Mouse (Mus musculus): Measurements from ENCODE around the gene Pax1. TPM values are rescaled to one million over a fixed set of nuclear protein-coding genes. Genes with fewer than 3 reads are reported as not detected.

Pax1 gene
- total RNA-seq, 2 experiments from 2014 or later, result 1.1 TPM; not detected in 1

DNA sequence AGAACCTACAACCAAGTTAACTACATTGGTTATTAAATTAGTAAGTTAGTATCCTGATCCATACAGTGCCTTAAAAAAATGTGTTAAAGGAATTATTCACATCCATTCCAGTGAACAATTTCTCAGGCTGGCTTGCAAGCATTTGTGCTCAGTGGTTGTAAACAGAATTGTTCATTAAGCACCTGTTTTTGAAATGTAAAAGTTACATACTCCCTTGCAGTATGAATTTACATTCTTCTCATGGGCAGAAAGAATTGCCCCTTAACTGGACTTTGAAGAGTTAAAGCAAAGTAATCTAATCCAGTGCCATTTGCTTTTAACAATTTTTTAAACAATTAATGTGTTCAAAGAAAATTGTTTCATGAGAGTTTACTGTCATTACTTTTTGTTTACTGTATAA, 9.6 kb downstream of the Pax1 start:
- no peak for DNase-seq
- intact Hi-C loops (cut with DNase I), result no loop called here

DNA sequence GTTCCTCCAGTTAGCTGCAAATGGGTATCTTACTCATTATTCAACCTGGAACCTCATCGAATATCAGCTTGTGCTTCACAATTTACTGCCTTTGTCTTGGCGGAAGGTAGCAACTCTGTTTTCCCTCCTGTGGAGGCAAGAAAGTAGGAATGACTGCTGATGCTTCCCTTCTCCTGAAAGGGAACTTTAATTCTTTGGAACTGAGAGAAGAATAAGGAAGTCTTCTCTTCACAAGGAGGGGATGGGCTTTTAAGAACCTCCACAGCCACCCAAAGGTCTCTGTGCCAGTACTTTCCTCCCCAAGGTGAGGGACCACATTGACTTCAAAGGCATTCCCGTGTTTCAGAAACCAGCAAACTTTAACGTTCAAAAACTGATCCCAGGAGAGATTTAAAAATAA, 10.1 kb downstream of the Pax1 start:
- no peak for DNase-seq
- intact Hi-C loops (cut with DNase I), result no loop called here

DNA sequence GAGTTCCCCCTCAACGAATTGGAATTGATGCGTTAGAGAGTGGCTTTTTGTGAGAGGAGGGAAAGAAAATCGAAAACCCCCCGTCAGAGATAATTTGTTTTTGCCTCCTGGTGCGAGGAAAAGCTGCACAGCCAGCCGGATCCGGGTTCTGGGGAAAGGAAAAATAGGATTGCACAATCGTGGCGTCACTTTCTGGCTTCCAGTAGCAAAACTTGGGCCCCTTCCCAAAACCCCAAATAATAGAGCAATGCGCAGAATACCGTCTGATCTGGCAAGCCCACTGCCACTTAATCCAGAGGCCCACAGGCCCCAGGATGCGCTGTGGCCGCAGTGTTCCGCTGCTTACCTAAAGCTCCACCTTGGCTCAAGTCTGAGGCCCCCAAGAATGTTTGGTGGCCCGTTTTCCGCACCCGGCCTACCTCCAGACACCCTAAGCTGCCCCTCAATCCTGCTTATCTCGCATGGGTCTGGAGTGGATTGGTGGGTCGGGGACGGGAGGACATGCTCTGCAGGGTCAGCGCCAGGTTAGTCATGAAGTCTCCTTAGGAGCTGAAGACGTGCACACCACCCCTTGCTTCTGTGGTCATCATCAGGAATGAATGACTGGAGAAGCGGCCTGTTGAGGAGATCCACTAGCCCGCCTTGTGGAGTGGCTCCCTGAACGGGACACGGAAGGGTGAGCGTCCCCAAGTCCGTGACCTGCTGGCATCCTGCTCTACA, 11.4 kb downstream of the Pax1 start:
- intact Hi-C loops (cut with DNase I), result no loop called here
- DNase-seq, result no peak

DNA sequence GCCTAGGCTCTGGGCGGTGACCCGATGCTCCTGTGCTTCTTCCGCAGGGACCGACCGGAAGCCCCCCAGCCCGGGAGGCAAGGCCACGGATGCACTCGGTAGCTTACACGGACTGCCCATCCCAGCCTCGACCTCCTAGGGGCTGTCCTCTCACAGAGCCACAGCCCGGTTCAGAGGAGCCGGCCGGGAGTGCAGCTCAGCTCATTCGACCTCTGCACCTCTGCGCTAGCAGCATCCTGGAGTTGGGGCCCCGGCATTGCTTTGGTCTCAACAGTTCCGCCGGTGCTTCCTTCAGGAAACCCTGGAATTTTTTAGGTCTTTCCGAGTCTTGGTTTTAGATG, 11.9 kb downstream of the Pax1 start:
- intact Hi-C loops (cut with DNase I), result no loop called here
- DNase-seq, result no peak

DNA sequence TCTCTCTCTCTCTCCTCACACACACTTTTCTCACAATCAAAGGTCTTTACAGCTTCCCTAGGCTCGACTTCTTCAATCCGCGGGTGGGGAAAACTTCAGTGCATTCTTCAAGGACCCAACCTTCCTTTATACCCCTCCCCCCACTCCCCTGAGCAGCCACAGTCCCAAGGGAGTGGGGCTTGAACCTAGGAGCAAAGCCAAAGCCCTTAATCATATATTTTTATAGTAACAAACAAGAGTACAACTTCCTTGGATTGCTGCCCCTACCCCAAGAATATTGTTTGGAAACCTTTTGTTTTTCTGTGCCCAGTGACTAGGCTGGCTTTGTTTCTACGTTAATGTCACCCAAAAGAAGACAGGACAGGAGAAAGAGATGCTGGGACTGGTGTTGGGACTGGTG, 12.5 kb downstream of the Pax1 start:
- intact Hi-C loops (cut with DNase I), result no loop called here
- no peak for DNase-seq

DNA sequence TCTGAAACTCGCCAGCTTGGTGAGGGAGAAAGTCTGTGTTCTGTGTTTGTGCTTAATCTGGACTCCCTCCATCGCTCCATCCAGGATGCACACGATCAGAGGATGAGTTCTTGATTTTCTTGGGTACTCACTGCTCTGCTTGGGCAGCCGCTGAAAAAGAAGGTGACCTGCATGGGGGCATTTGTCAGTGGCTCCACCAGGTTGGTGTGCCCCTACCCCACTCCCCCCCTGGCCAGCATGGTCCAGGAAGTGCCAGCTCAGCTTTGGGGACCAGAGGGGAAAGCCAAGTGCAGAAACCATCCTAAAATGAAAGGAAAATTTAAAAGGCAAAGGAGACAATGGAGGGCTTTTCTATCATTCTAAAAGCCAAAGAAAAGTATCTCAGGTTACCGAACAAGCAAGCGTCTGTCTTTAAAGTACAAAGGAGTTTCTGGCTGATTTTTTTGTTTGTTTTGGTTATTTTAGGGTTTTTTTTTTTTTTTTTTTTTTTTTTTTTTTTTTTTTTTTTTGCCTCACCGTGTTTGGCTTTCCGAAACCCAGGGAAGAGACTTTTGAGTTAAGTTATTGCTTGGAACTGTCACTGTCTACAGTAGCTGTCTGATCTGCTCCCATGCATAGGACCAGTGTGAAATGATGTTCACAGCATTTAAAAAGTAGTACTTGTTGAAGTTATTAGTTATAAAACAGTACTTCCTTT, 13.4 kb downstream of the Pax1 start:
- intact Hi-C loops (cut with DNase I), result no loop called here

DNA sequence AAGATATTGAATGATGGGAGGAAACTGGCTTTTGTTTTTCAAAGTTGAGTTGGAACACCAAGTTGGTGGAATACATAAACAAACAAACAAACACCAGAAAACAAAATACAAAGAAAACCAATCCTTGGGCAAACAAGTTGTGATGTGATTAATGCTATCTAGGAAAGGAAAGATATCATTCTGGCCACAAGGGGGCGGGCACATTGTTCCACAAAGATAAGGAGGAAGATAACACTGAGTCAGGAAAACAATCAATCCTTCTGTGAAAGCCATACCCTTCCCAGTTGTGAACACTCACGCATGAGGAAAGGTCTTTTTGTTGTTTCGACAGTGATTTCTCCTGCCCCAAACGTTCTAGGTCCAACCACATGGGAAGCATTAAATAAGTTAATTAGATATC, 17.2 kb downstream of the Pax1 start:
- intact Hi-C loops (cut with DNase I), result no loop called here
- no peak for DNase-seq

More for the DNA sequence above, 13.4 kb downstream of the Pax1 start:
- DNase-seq, result no peak

DNA sequence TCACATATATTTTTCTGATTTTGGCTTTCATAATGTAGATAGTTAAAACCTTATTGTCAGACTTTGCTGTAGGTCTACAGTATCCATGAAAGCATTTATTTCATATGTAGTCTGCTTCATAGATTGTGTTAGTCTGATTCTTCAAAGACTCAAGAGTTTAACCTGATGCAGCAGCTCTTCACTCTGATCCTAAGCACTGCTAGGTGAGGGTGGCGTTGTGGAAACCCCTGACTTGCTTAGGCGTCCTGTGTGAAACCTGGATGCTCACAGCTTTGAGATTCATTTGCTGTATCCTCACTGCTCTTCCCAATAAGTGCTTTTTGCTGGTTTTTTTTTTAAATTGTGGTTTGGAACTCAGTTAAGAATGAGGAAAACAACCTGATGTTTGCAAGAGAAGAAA, 21.6 kb downstream of the Pax1 start:
- DNase-seq, result no peak
- intact Hi-C loops (cut with DNase I), result no loop called here

DNA sequence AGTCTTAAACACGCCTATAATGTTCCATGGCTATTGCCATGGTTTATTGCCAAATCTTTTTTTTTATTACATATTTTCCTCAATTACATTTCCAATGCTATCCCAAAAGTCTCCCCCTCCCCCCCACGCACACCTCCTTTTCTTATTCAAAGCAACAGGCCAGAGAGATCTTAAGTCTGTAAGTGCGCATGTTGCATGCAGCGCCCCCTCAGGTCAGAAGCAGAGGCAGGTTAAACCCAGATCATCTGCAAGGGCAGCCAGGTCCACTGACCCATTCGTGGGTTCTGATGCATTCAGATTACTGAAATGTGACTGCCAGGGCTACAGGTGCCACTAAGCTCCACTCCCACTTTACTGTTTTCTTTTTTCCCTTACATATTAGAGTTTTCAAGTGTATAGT, 25.2 kb downstream of the Pax1 start:
- intact Hi-C loops (cut with DNase I), result no loop called here

DNA sequence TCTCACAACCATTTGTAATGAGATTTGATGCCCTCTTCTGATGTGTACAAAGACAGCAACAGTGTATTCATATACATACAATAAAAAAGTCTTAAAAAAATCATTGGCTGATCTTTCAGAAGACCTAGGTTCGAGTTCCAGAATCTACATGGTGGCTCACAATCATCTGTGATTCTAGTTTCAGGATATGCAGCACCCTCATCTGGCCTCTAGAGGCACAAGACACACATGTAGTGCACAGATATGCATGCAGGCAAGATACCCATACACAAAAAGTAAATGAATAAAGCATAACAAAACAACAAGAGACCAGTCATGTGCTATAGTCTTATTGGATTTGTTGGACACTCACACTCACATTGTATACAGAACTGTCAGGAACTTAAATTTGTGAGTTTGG, 47.6 kb downstream of the Pax1 start:
- DNase-seq, result no peak

More for the DNA sequence above, 25.2 kb downstream of the Pax1 start:
- DNase-seq, result no peak

DNA sequence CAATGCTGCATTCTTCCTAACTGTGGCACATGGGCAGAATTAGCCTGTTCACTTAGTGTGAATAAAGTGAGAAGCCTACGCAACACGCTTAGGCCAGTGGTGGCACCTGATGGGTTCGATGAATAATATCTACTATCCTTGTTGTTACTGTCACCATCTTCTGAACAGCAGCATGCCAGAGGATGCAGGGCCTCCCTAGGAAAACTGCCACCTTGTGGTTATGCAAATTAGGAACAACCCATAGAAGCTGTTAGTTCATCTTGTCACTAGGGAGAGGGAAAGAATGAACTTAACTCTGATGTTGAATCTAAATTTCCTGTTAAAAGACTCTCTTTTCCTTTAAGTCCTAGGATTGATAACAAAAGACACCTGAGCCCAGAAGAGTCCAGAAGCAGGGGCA, 53.3 kb downstream of the Pax1 start:
- intact Hi-C loops (cut with DNase I), result no loop called here
- DNase-seq, result no peak

More for the DNA sequence above, 47.6 kb downstream of the Pax1 start:
- intact Hi-C loops (cut with DNase I), result no loop called here

DNA sequence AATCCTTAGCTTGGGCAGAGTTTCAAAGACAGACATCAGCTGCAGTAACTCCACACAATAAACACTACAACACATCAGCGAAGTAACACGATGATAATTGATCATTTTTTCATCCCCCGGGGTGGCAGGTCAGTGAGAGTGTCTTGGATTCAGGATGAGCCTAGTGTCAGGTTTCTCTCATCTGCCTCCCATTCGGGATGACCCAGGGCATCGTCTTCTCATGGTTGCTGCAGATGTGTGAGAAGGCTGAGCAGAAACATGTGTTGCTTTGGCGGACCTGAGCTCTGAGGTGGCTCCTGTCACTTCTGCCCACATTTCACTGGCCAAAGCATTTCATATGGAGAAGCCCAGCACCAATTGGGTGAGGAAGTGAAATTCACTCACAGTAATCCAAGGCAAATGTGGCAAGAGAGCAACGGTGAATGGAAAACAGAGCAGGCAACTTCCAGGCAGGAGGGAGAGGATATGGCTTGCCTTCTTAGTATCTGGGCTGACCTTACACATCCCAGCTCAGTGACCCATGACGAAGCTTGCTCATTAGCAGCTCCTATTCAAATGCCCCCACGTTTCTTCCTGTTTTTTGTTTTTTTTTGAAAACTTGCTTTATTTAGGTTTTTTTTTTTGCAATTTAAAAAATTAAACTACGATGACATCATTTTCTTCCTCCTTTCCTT, 63.0 kb downstream of the Pax1 start:
- DNase-seq, result no peak
- intact Hi-C loops (cut with DNase I), result no loop called here

DNA sequence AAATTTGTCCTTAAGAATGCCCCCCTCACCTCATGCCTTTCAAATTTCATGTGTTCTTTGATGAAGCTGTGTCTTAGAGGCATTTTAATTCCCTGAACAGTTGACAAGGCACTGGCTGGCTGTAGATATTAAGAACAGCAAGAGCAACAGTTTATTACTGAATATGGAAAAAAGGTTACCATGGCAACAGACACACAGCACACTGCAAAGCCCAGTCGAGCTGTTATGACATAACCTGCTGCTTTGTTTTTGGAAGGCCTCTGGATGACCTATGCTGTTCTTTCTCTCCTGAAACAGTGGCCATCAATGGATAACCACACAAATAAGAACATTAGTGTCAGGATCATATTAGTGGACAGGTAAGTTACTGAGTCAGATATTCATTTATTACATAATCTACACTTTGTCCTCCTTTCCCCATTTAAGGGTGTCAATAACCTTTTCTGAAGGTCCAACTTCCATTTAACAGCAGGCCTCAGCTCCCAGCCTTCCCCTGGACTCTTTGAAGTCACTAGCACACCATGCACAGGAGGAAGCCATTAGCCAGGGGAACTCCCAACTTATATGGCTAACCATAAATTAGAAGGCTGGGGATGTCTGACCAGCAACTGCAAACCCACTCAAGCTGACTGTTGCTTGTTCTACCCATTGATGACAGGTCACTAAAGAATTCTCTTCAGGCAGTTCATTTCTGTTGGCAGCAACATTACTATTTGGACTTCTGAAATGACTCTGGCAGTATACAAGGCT, 68.1 kb downstream of the Pax1 start:
- intact Hi-C loops (cut with DNase I), result loop anchor here (10.0 kb wide), 1 partner anchor 225 kb away; no protein-coding TSS in a partner anchor
- DNase-seq, result no peak

DNA sequence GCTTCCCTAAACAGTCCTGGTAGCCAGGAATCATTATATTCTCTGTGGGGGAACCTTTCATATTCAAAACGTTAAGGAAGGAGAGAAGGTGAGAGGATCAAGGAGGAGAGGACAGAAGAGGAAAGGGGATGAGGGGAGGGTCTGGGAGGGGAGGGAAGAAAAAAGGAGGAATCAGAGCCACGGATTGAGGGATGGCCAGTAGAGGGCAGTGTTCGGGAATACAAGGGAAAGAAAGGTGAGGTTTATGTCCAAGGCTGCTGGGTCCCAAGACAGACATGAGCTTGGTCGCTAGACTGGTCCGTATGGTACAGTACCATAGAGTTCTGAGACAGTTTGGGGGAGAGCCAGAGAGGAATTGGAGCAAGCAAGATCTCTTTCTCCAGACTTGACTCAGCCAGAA, 71.4 kb downstream of the Pax1 start:
- intact Hi-C loops (cut with DNase I), result loop anchor here (1.0 to 10.0 kb wide), 2 partner anchors 222 to 305 kb away; no protein-coding TSS in a partner anchor
- peak; percentile 17 to 40 for DNase-seq

Other genes with a start within 250 kb of the Pax1 start
- gene Nkx2-2, start 167.7 kb upstream of the Pax1 start, total RNA-seq (2021), result not detected